Mouse (Mus musculus): ENCODE data around the gene Tshz2.

The Tshz2 gene

DNA sequence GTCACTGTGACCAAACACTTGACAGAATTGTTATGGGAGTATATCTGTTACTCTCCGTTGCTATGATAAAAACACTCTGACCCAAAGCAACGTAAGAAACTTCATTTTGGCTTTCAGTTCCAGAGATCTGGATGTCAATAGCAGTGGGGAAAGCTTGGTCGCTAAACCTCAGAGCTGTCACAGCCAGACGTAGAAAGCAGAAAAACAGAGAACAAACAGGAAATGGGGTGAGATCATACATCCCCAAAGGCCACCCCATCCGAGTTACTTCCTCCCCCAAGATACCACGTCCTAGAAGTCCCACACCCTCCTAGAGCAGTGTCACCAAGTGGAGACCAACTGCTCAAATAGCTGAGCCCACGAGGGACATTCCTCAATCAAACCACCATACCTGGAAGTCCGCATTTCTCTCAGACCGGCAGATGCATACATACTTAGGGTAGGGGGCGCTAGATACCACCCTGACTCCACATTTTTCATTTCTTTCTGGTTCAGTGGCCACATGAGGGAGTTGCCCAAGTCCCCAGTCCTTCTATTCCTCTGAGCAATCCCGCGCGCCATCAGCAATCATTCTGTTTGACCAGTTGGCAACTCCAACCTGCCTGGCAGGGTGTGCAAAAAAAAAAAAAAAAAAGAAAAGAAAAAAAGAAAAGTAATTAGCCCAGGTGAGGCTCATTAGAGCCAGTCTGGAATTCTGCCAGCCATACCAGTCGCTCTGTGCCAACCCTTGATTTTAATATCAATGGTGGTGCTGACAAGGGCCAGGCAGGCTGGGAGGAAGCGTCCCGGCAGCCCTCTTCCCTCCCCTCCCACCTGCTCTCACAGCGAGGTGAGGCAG lies 326.1 kb downstream of the Tshz2 start:
- peak; percentile 35 for DNase-seq

GRCm38 (mm10) chr2:169961463-169962230 lies 328.8 kb downstream of the Tshz2 start:
- peak; percentile 74 for DNase-seq

GRCm38 (mm10) chr2:169962231-169962600 lies 329.4 kb downstream of the Tshz2 start:
- no peak for DNase-seq

GRCm38 (mm10) chr2:169962776-169963175 lies 330.0 kb downstream of the Tshz2 start:
- no peak for DNase-seq

DNA sequence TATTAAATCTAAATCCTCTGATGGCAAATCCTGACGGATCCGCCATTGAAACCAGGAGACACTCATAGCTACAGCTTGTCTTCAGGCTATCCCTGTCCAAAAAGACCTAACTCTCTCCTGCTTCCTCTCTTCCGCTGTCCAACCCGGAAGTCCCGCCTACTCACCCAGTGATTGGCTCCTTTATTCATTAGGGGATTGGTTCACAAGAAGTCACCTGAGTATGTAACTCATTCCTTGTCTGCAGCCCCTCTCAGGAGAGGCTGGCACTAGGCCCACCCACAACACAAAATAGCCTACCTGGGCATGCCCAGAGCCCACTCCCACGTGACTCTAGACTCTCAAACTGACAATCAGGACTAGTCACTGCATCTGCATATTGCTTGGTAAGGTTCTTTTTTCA lies 337.7 kb downstream of the Tshz2 start:
- DNase-seq, result peak; percentile 67

DNA sequence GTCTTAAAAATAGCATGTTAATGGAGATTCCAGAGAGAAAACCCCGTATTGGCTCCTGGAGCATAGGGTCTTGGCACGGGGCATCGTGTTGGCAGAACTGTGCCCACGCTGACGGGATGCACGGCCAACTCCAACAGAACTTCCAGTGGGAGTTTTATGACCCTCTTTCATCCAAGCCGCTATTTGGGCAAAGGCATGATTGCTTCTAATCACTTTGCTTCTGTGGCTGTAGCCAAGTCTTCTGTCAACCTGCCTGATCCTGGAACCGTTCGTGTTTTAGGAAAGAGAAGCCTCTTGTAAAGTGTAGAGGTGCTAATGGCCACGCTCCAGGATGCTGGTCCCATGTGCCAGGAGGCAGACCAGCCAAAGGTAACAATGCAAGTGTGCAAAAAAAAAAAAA lies 350.1 kb downstream of the Tshz2 start:
- no peak for DNase-seq

GRCm38 (mm10) chr2:169987186-169987585 lies 354.4 kb downstream of the Tshz2 start:
- DNase-seq, result no peak

DNA sequence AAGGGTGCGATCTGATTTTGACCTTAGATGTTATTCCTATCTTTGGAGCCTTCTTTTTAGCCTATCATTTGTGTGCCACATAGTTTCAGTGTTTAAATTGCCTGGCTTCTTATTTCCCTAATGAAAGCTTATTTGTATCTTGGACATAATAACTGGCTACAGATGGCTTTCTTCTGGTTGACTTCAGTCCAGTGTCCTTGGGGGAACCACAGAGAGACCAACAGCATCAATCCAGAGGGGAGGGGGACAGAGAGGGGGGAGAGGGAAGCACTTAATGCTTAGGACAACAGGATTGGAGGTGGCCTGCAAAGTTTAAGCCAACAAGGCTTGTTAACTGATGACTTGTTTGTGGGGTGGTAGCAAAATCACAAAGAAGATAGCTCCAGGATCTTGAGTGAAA lies 356.4 kb downstream of the Tshz2 start:
- DNase-seq, result no peak

GRCm38 (mm10) chr2:169990991-169991390 lies 358.2 kb downstream of the Tshz2 start:
- DNase-seq, result no peak

DNA sequence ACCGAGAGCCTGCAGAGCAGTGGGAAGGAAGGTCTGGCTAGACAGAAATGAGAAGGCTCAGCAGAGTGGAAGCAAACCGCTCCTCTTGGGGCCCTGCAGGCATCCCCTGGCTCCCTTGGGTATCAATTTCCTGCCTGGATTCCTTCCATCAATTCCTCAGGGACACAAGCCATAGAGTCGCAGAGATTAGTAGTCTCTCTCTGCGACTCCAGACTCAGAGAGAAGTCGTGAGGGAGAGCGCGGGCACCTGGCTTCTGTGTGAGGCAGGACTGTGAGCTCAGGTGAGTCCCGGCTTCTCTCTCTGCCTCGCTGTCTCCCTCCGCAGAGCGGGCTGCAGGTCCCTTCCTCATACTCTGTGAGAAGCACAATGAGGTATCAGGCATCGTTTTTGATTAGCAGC lies 363.2 kb downstream of the Tshz2 start:
- peak; percentile 62 for DNase-seq

- peak; percentile 41 for DNase-seq
Measured at GRCm38 (mm10) chr2:169996501-169997237, 363.9 kb downstream of the Tshz2 start.

- DNase-seq, result no peak
Measured at GRCm38 (mm10) chr2:169997276-169998049, 364.6 kb downstream of the Tshz2 start.

DNA sequence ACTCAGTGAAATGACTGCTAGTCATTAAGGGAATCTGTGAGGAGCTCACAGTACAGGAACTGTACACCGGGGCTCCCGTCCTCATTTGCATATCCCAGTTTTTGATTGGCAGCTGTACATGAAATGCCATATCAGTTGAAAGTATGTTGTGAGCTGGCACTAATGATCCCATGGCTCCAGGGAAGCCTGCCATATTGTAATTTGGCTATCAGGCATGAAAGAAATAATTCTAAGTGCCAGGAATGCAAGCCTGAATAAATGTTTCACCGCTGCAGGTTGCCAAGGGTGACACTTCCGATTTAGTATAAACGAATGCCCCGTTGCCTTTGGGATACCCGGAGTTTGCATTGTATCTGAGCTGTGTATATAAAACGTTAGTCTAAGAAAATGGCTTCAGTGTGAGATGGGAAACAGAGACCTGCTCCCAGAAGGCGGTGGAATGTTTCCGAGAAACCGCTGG lies 366.1 kb downstream of the Tshz2 start:
- DNase-seq, result peak; percentile 73

- DNase-seq, result peak; percentile 58
Measured at GRCm38 (mm10) chr2:170002594-170003504, 370.0 kb downstream of the Tshz2 start.

DNA sequence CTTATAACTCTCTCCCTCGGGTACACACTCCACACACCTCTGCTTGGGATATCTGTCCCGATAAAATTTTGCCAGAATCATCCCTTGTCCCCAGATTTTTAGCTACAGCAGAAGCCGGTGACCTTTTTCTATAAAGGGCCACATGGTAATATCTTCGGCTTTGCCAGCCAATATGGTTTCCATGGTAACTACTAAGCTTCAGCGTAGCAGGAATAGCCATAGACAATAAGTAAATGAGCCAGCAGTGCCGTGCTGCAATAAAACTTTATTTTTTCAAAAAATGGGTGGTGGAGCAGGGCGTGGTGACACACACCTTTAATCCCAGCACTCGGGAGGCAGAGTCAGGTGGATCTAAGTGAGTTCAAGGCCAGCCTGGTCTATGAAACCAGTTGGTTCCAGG lies 370.9 kb downstream of the Tshz2 start:
- no peak for DNase-seq

GRCm38 (mm10) chr2:170006829-170007228 lies 374.0 kb downstream of the Tshz2 start:
- DNase-seq, result no peak

DNA sequence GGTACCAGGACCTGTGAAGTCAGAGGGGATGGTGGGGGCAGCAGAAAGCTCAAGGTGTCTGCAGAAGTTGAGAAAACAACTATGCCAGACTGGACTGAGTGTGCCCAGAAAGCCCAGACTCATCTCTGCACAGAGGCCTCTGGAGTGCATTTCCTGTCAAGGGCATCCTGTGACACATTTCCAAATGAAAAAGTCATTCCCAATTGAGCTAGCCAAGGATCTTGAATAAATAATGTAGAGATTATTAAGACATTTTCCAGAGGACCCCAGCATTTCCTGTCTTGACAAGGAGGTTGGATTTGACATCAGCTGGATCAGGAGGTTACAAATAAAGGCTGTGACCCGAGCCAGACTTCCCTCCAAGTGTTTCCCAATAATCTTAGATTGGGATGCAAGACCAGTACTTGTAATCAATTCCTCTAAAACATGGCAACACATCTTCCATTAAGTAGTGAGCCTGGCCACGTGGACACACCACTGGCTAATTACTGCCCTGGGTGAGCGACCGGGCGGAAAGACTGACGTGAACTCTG lies 374.7 kb downstream of the Tshz2 start:
- DNase-seq, result no peak

GRCm38 (mm10) chr2:170009729-170010128 lies 376.9 kb downstream of the Tshz2 start:
- peak; percentile 27 for DNase-seq

DNA sequence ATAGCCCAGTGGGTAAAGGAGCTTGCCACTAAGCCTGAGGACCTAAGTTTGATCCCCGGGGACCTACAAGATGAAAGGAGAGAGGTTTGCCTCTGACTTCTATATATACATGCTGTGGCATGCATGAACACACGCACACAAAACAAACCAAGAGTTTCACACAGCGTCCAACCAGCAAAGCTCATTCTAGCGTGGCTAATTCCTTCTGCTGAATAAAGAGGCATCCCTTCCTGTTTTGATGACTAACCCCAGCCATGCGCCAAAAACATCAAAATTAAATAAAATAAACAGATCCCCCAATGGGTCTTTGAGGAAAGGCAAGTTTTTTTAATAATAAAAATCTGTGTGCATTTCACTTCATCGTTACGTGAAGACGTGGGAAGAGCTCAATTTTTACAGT lies 379.0 kb downstream of the Tshz2 start:
- peak; percentile 61 for DNase-seq

- peak; percentile 92 for DNase-seq
Measured at GRCm38 (mm10) chr2:170017302-170017701, 384.5 kb downstream of the Tshz2 start.

GRCm38 (mm10) chr2:170017926-170018325 lies 385.1 kb downstream of the Tshz2 start:
- DNase-seq, result no peak
